Mouse (Mus musculus): ENCODE results near the gene Psmd1. TPM values are rescaled to one million over a fixed set of nuclear protein-coding genes. Genes with fewer than 3 reads are reported as not detected.
"Not testable (repeated sequence)": the region's sequence is repeated elsewhere in the genome, so short reads cannot be mapped to it uniquely, and the experiment has no call there.

Psmd1 gene
- polyA plus RNA-seq (2014; fragmentation: Nextera tagmentation; extraction: Ambion mirVana): 216 and 247 TPM in 2 replicates

GRCm38 (mm10) chr1:86064271-86064991 lies at the start of gene Psmd1:
Gene Psmd1 (plus strand): TSS chr1:86064387.
- Histone ChIP-seq H3K4me2 (replicated peaks; ENCODE audit: low read depth, low read length) (peak within 1 kb of the TSS; percentile 46), H3K9me3 (ENCODE audit: control insufficient read depth, low read length) (no peaks in the 10 kb centered on the region), H3K9ac (ENCODE audit: low read depth, low read length) (peak within 1 kb of the TSS; percentile 93), H3K36me3 (ENCODE audit: control insufficient read depth, insufficient read depth, low read length) (no peaks in the 10 kb centered on the region), H3K27me3 (ENCODE audit: control insufficient read depth, insufficient read depth, low read length) (no peaks in the 10 kb centered on the region), H3K4me1 (replicated peaks; ENCODE audit: control insufficient read depth, insufficient read depth, low read length) (no peaks in the 10 kb centered on the region), H3K4me3 (ENCODE audit: low read depth, low read length) (peak within 1 kb of the TSS; percentile 88), H3K27ac (ENCODE audit: low read depth, low read length) (peak within 1 kb of the TSS; percentile 73; the same call in 1 of the 2 replicates)
- peak; percentile 96 for DNase-seq (ENCODE audit: low spot score)
- WGBS: under 1% methylated on average over 47 of the region's 47 CpGs
- peak; percentile 95 for ATAC-seq (ENCODE audit: low FRiP score)

DNA sequence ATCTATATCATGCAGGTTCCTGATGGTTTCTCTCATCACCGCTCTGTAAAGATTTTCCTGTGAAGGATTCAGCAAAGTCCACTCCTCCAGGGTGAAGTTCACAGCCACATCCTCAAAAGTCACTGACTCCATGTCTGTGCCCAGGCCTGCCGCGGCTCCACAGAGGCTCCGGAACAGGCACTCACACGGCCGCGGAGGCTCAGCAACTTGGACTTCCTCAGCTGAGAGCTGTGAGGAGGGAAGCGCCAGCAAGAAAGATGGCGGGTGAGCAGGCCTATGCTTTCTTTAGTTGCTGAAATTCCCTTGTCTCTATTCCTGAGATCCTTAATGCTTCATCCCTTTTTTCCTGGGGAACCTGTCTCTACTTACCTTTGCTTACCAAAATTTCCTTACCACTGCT lies 48.4 kb upstream of the Psmd1 start:
- not testable (repeated sequence) for ATAC-seq (ENCODE audit: low FRiP score); H3K4me3 ChIP-seq (ENCODE audit: low read depth, low read length); DNase-seq (ENCODE audit: low spot score); H3K9me3 ChIP-seq (ENCODE audit: control insufficient read depth, low read length); H3K9ac ChIP-seq (ENCODE audit: low read depth, low read length); H3K4me2 ChIP-seq (replicated peaks; ENCODE audit: low read depth, low read length); H3K4me1 ChIP-seq (replicated peaks; ENCODE audit: control insufficient read depth, insufficient read depth, low read length); H3K27ac ChIP-seq (ENCODE audit: low read depth, low read length); H3K36me3 ChIP-seq (ENCODE audit: control insufficient read depth, insufficient read depth, low read length)
- H3K27me3 ChIP-seq (ENCODE audit: control insufficient read depth, insufficient read depth, low read length): peaks cover 19% of the 10 kb centered on the region
- 87% methylated on average over 9 of the region's 9 CpGs for WGBS

GRCm38 (mm10) chr1:86016516-86016915 lies 47.7 kb upstream of the Psmd1 start, which contains the start of gene Spata3:
Gene Spata3 (plus strand): TSS chr1:86016816.
- Histone ChIP-seq H3K4me3 (ENCODE audit: low read depth, low read length) (no peak within 1 kb of the TSS), H3K4me1 (replicated peaks; ENCODE audit: control insufficient read depth, insufficient read depth, low read length) (no peaks in the 10 kb centered on the region; the same call in 1 of the 2 replicates), H3K9me3 (ENCODE audit: control insufficient read depth, low read length) (no peaks in the 10 kb centered on the region), H3K9ac (ENCODE audit: low read depth, low read length) (no peak within 1 kb of the TSS), H3K4me2 (replicated peaks; ENCODE audit: low read depth, low read length) (no peak within 1 kb of the TSS), H3K27me3 (ENCODE audit: control insufficient read depth, insufficient read depth, low read length) (peaks cover 19% of the 10 kb centered on the region), H3K36me3 (ENCODE audit: control insufficient read depth, insufficient read depth, low read length) (no peaks in the 10 kb centered on the region), H3K27ac (ENCODE audit: low read depth, low read length) (no peak within 1 kb of the TSS)
- ATAC-seq (ENCODE audit: low FRiP score) (no peak), DNase-seq (ENCODE audit: low spot score) (no peak)
- 91% methylated on average over 8 of the region's 8 CpGs for WGBS

- ATAC-seq (ENCODE audit: low FRiP score): peak; percentile 76
- no peaks in the 10 kb centered on the region for H3K9me3 ChIP-seq (ENCODE audit: control insufficient read depth, low read length)
- peak overlapping the region; percentile 67 for H3K9ac ChIP-seq (ENCODE audit: low read depth, low read length)
- 4% methylated on average over 60 of the region's 60 CpGs for WGBS
- no peaks in the 10 kb centered on the region; the same call in 1 of the 2 replicates for H3K4me1 ChIP-seq (replicated peaks; ENCODE audit: control insufficient read depth, insufficient read depth, low read length)
- peaks cover 19% of the 10 kb centered on the region for H3K27me3 ChIP-seq (ENCODE audit: control insufficient read depth, insufficient read depth, low read length)
- H3K27ac ChIP-seq (ENCODE audit: low read depth, low read length): no peak overlapping the region
- H3K4me2 ChIP-seq (replicated peaks; ENCODE audit: low read depth, low read length): peak overlapping the region; percentile 95
- DNase-seq (ENCODE audit: low spot score): peak; percentile 78
- H3K36me3 ChIP-seq (ENCODE audit: control insufficient read depth, insufficient read depth, low read length): no peaks in the 10 kb centered on the region
- H3K4me3 ChIP-seq (ENCODE audit: low read depth, low read length): peak overlapping the region; percentile 47
Measured at GRCm38 (mm10) chr1:86018235-86019055, 45.7 kb upstream of the Psmd1 start.

GRCm38 (mm10) chr1:86021365-86021989 lies 42.7 kb upstream of the Psmd1 start:
- Histone ChIP-seq H3K4me3 (ENCODE audit: low read depth, low read length) (no peak overlapping the region), H3K9ac (ENCODE audit: low read depth, low read length) (no peak overlapping the region), H3K4me1 (replicated peaks; ENCODE audit: control insufficient read depth, insufficient read depth, low read length) (no peaks in the 10 kb centered on the region; the same call in 1 of the 2 replicates), H3K36me3 (ENCODE audit: control insufficient read depth, insufficient read depth, low read length) (no peaks in the 10 kb centered on the region), H3K4me2 (replicated peaks; ENCODE audit: low read depth, low read length) (no peak overlapping the region), H3K9me3 (ENCODE audit: control insufficient read depth, low read length) (no peaks in the 10 kb centered on the region), H3K27me3 (ENCODE audit: control insufficient read depth, insufficient read depth, low read length) (peaks cover 19% of the 10 kb centered on the region), H3K27ac (ENCODE audit: low read depth, low read length) (no peak overlapping the region)
- WGBS: 68% methylated on average over 11 of the region's 11 CpGs
- ATAC-seq (ENCODE audit: low FRiP score) (no peak), DNase-seq (ENCODE audit: low spot score) (peak; percentile 13)

- H3K4me2 ChIP-seq (replicated peaks; ENCODE audit: low read depth, low read length): no peak overlapping the region
- no peak overlapping the region for H3K9ac ChIP-seq (ENCODE audit: low read depth, low read length)
- WGBS: 6% methylated on average over 11 of the region's 11 CpGs
- no peaks in the 10 kb centered on the region for H3K9me3 ChIP-seq (ENCODE audit: control insufficient read depth, low read length)
- H3K27ac ChIP-seq (ENCODE audit: low read depth, low read length): 0 out of 2 replicates have a peak overlapping the region, but pooled peaks have one; percentile 30
- peak; percentile 47; the same call in 1 of the 2 replicates for ATAC-seq (ENCODE audit: low FRiP score)
- H3K4me3 ChIP-seq (ENCODE audit: low read depth, low read length): no peak overlapping the region
- H3K4me1 ChIP-seq (replicated peaks; ENCODE audit: control insufficient read depth, insufficient read depth, low read length): no peaks in the 10 kb centered on the region; the same call in 1 of the 2 replicates
- peak; percentile 22 for DNase-seq (ENCODE audit: low spot score)
- no peaks in the 10 kb centered on the region for H3K36me3 ChIP-seq (ENCODE audit: control insufficient read depth, insufficient read depth, low read length)
- H3K27me3 ChIP-seq (ENCODE audit: control insufficient read depth, insufficient read depth, low read length): no peaks in the 10 kb centered on the region
Measured at GRCm38 (mm10) chr1:86032273-86032987, 31.8 kb upstream of the Psmd1 start.

- ATAC-seq (ENCODE audit: low FRiP score): no peak
- no peaks in the 10 kb centered on the region for H3K9me3 ChIP-seq (ENCODE audit: control insufficient read depth, low read length)
- 82% methylated on average over 3 of the region's 3 CpGs for WGBS
- H3K4me3 ChIP-seq (ENCODE audit: low read depth, low read length): no peak overlapping the region
- H3K9ac ChIP-seq (ENCODE audit: low read depth, low read length): no peak overlapping the region
- H3K4me1 ChIP-seq (replicated peaks; ENCODE audit: control insufficient read depth, insufficient read depth, low read length): no peaks in the 10 kb centered on the region
- no peaks in the 10 kb centered on the region for H3K27me3 ChIP-seq (ENCODE audit: control insufficient read depth, insufficient read depth, low read length)
- H3K27ac ChIP-seq (ENCODE audit: low read depth, low read length): no peak overlapping the region
- H3K36me3 ChIP-seq (ENCODE audit: control insufficient read depth, insufficient read depth, low read length): no peaks in the 10 kb centered on the region
- DNase-seq (ENCODE audit: low spot score): no peak
- H3K4me2 ChIP-seq (replicated peaks; ENCODE audit: low read depth, low read length): no peak overlapping the region
Measured at GRCm38 (mm10) chr1:86038191-86038951, 25.8 kb upstream of the Psmd1 start.

Data from hindbrain, embryonic 11.5 days (tissue).